Mouse (Mus musculus): Measurements from ENCODE around the gene Olfr70.

- no peak for TF ChIP-seq CTCF (IDR thresholded peaks at IDR 0.05; ENCODE audit: extremely low read depth, insufficient read length, insufficient replicate concordance, low read depth, low read length)
- TF ChIP-seq POLR2A (IDR thresholded peaks at IDR 0.05; ENCODE audit: low read depth, low read length) = no peak
Measured at GRCm38 (mm10) chr4:43745187-43745586, 44.6 kb upstream of the Olfr70 start.

All from small intestine, adult 2 months (tissue).